Mouse (Mus musculus): ENCODE data around the gene Myo1d. TPM values are rescaled to one million over a fixed set of nuclear protein-coding genes. Genes with fewer than 3 reads are reported as not detected.

Gene Myo1d
- total and polyA plus RNA-seq, 3 experiments = 15.9 to 81.1 (median 41.7) TPM

- no peak for DNase-seq (ENCODE audit: low read depth, low spot score)
- H3K27ac ChIP-seq (ENCODE audit: control insufficient read depth, low read depth, low read length) = no peak overlapping the region
- no peaks in the 10 kb centered on the region for H3K9me3 ChIP-seq (replicated peaks; ENCODE audit: insufficient read depth, low read length)
- H3K27me3 ChIP-seq (ENCODE audit: control insufficient read depth in 1 of 2, insufficient read depth in 2 of 2, low read length in 2 of 2) = no peaks in the 10 kb centered on the region
- H3K4me3 ChIP-seq (ENCODE audit: control insufficient read depth in 1 of 2, insufficient read depth in 1 of 2, low read depth in 2 of 2, low read length in 2 of 2) = no peak overlapping the region
- TF ChIP-seq ZKSCAN1 (IDR thresholded peaks at IDR 0.05; ENCODE audit: low read depth, low read length) (no peak), ETS1 (IDR thresholded peaks at IDR 0.05; ENCODE audit: low read depth, low read length) (no peak), USF2 (IDR thresholded peaks at IDR 0.05; ENCODE audit: borderline replicate concordance in 1 of 2, insufficient read depth in 1 of 2, low read depth in 1 of 2, low read length in 2 of 2) (no peak), EP300 (IDR thresholded peaks at IDR 0.05; ENCODE audit: low read depth in 1 of 2, low read length in 2 of 2) (no peak), MAX (IDR thresholded peaks at IDR 0.05; ENCODE audit: low read length) (no peak), RAD21 (IDR thresholded peaks at IDR 0.05; ENCODE audit: low read depth, low read length) (no peak), NELFE (IDR thresholded peaks at IDR 0.05; ENCODE audit: low read depth, low read length) (no peak)
- H3K79me2 ChIP-seq (ENCODE audit: control insufficient read depth, insufficient read depth, low read length, poor library complexity) = peaks cover 10% of the 10 kb centered on the region
- H3K4me1 ChIP-seq (ENCODE audit: control insufficient read depth in 1 of 2, insufficient read depth in 2 of 2, low read length in 2 of 2) = peaks cover 33 to 38% of the 10 kb centered on the region in 2 experiments
- H3K9ac ChIP-seq (ENCODE audit: control insufficient read depth, low read depth, low read length, poor library complexity, severe bottlenecking) = no peak overlapping the region
- H3K36me3 ChIP-seq (ENCODE audit: control insufficient read depth in 1 of 2, insufficient read depth in 2 of 2, low read length in 2 of 2) = peaks cover 10 to 46% of the 10 kb centered on the region in 2 experiments
These were observed 25.6 kb downstream of the Myo1d start for GRCm38 (mm10) chr11:80754201-80754600.

GRCm38 (mm10) chr11:80751168-80751567 is 28.7 kb downstream of the Myo1d start:
- DNase-seq (ENCODE audit: low read depth, low spot score) = no peak
- H3K27me3 ChIP-seq (ENCODE audit: control insufficient read depth in 1 of 2, insufficient read depth in 2 of 2, low read length in 2 of 2) = no peaks in the 10 kb centered on the region
- H3K9ac ChIP-seq (ENCODE audit: control insufficient read depth, low read depth, low read length, poor library complexity, severe bottlenecking) = no peak overlapping the region
- peak overlapping the region; percentile 55 for H3K27ac ChIP-seq (ENCODE audit: control insufficient read depth, low read depth, low read length)
- H3K9me3 ChIP-seq (replicated peaks; ENCODE audit: insufficient read depth, low read length) = no peaks in the 10 kb centered on the region
- peaks cover 32 to 35% of the 10 kb centered on the region in 2 experiments for H3K4me1 ChIP-seq (ENCODE audit: control insufficient read depth in 1 of 2, insufficient read depth in 2 of 2, low read length in 2 of 2)
- no peak overlapping the region for H3K4me3 ChIP-seq (ENCODE audit: control insufficient read depth in 1 of 2, insufficient read depth in 1 of 2, low read depth in 2 of 2, low read length in 2 of 2)
- H3K79me2 ChIP-seq (ENCODE audit: control insufficient read depth, insufficient read depth, low read length, poor library complexity) = peaks cover 10% of the 10 kb centered on the region
- H3K36me3 ChIP-seq (ENCODE audit: control insufficient read depth in 1 of 2, insufficient read depth in 2 of 2, low read length in 2 of 2) = peaks cover 10 to 45% of the 10 kb centered on the region in 2 experiments
- TF ChIP-seq CHD1 (IDR thresholded peaks at IDR 0.05; ENCODE audit: low read depth, low read length) (no peak), ETS1 (IDR thresholded peaks at IDR 0.05; ENCODE audit: low read depth, low read length) (0 out of 2 replicates have a peak, but pooled peaks have one; percentile 41), EP300 (IDR thresholded peaks at IDR 0.05; ENCODE audit: low read depth in 1 of 2, low read length in 2 of 2) (peak; percentile 28 to 32; a peak in 2 of 4 replicates), MYC (IDR thresholded peaks at IDR 0.05; ENCODE audit: low read depth, low read length) (no peak), ZNF384 (IDR thresholded peaks at IDR 0.05; ENCODE audit: low read depth, low read length) (peak; percentile 87), MXI1 (IDR thresholded peaks at IDR 0.05; ENCODE audit: low read depth, low read length) (peak; percentile 54; the same call in 1 of the 2 replicates)

- no peak overlapping the region for H3K9ac ChIP-seq (ENCODE audit: control insufficient read depth, low read depth, low read length, poor library complexity, severe bottlenecking)
- DNase-seq (ENCODE audit: low read depth, low spot score) = no peak
- peaks cover 7% of the 10 kb centered on the region for H3K79me2 ChIP-seq (ENCODE audit: control insufficient read depth, insufficient read depth, low read length, poor library complexity)
- TF ChIP-seq MYC (IDR thresholded peaks at IDR 0.05; ENCODE audit: low read depth, low read length) (no peak), RCOR1 (IDR thresholded peaks at IDR 0.05; ENCODE audit: low read depth, low read length) (no peak), GABPA (IDR thresholded peaks at IDR 0.05; ENCODE audit: low read depth, low read length) (no peak), MEF2A (IDR thresholded peaks at IDR 0.05; ENCODE audit: extremely low read depth, insufficient replicate concordance, low read depth, low read length, poor library complexity, severe bottlenecking) (no peak), ELF1 (IDR thresholded peaks at IDR 0.05; ENCODE audit: low read depth, low read length) (no peak)
- H3K4me1 ChIP-seq (ENCODE audit: control insufficient read depth in 1 of 2, insufficient read depth in 2 of 2, low read length in 2 of 2) = peaks cover 33 to 42% of the 10 kb centered on the region in 2 experiments
- peaks cover 7 to 44% of the 10 kb centered on the region in 2 experiments for H3K36me3 ChIP-seq (ENCODE audit: control insufficient read depth in 1 of 2, insufficient read depth in 2 of 2, low read length in 2 of 2)
- H3K9me3 ChIP-seq (replicated peaks; ENCODE audit: insufficient read depth, low read length) = no peaks in the 10 kb centered on the region
- H3K27ac ChIP-seq (ENCODE audit: control insufficient read depth, low read depth, low read length) = no peak overlapping the region
- H3K4me3 ChIP-seq (ENCODE audit: control insufficient read depth in 1 of 2, insufficient read depth in 1 of 2, low read depth in 2 of 2, low read length in 2 of 2) = no peak overlapping the region
- H3K27me3 ChIP-seq (ENCODE audit: control insufficient read depth in 1 of 2, insufficient read depth in 2 of 2, low read length in 2 of 2) = no peaks in the 10 kb centered on the region
These were observed 30.6 kb downstream of the Myo1d start for GRCm38 (mm10) chr11:80749187-80749586.

Measured in MEL (cell line).